Mouse (Mus musculus) heart, postnatal 36 days (tissue): ENCODE measurements around the gene Irak4. TPM values are rescaled to one million over a fixed set of nuclear protein-coding genes. Genes with fewer than 3 reads are reported as not detected.
A peak's percentile ranks its signal among the peaks of the same experiment; 100 is the strongest.

ENCODE experiments used
- DNase-seq, 2 experiments: peaks; one replicate each; pipeline ENCODE4 v3.0.0; 2021 to 2022
- intact Hi-C: fragments of 180-260 bp; cut with DNase I; formaldehyde crosslinking; loops from one replicate; pipeline ENCODE4 v1.15.1; 2025
- total RNA-seq, 2 experiments: library from RNA; stranded (reverse); gene quantifications; 2 replicates each; pipeline ENCODE4 v1.2.3; 2021

Irak4 gene
- total RNA-seq: 1 to 10 TPM; 5.9 to 6.2 TPM

GRCm38 (mm10) chr15:94543409-94544051 is at the start of gene Irak4, which contains the start of gene Pus7l:
Gene Irak4, plus strand, starts transcription at chr15:94543643.
Gene Pus7l, minus strand, starts transcription at chr15:94543547.
- peak; percentile 92 to 95 for DNase-seq
- intact Hi-C loops: loop anchor here (5.0 kb wide), 1 partner anchor 49 kb away; no protein-coding TSS in a partner anchor

GRCm38 (mm10) chr15:94494445-94494844 is 49.0 kb upstream of the Irak4 start:
- DNase-seq: no peak
- intact Hi-C loops: no loop called here

- DNase-seq: no peak
- intact Hi-C loops: no loop called here
These were observed 47.5 kb upstream of the Irak4 start for GRCm38 (mm10) chr15:94495936-94496335.

- no peak for DNase-seq
- intact Hi-C loops: no loop called here
These were observed 44.2 kb upstream of the Irak4 start for GRCm38 (mm10) chr15:94499260-94499659.

- intact Hi-C loops: no loop called here
- peak; percentile 11 to 23 for DNase-seq
These were observed 39.8 kb upstream of the Irak4 start for GRCm38 (mm10) chr15:94503451-94504215.

- DNase-seq: no peak
- intact Hi-C loops: loop anchor here (10.0 kb wide), 1 partner anchor 923 kb away; the partner anchor contains the start of gene Prickle1
These were observed 25.4 kb upstream of the Irak4 start for GRCm38 (mm10) chr15:94517913-94518491.

- intact Hi-C loops: loop anchor here (1.0 kb wide), 1 partner anchor 178 kb away; no protein-coding TSS in a partner anchor
- DNase-seq: peak in 1 of 2 experiments; percentile 18
These were observed 23.1 kb upstream of the Irak4 start for GRCm38 (mm10) chr15:94520205-94520900.

GRCm38 (mm10) chr15:94520959-94521358 is 22.5 kb upstream of the Irak4 start:
- intact Hi-C loops: loop anchor here (1.0 kb wide), 1 partner anchor 179 kb away; no protein-coding TSS in a partner anchor
- no peak for DNase-seq

- DNase-seq: no peak
- intact Hi-C loops: no loop called here
These were observed 20.2 kb upstream of the Irak4 start for GRCm38 (mm10) chr15:94523251-94523650.

GRCm38 (mm10) chr15:94524956-94525355 is 18.5 kb upstream of the Irak4 start:
- DNase-seq: no peak
- intact Hi-C loops: no loop called here

GRCm38 (mm10) chr15:94530519-94530918 is 12.9 kb upstream of the Irak4 start:
- intact Hi-C loops: no loop called here
- DNase-seq: no peak

GRCm38 (mm10) chr15:94532306-94532705 is 11.1 kb upstream of the Irak4 start:
- intact Hi-C loops: no loop called here
- no peak for DNase-seq

- intact Hi-C loops: no loop called here
- no peak for DNase-seq
These were observed 10.5 kb upstream of the Irak4 start for GRCm38 (mm10) chr15:94532956-94533355.

GRCm38 (mm10) chr15:94535521-94535920 is 7.9 kb upstream of the Irak4 start:
- intact Hi-C loops: no loop called here
- no peak for DNase-seq

- DNase-seq: no peak
- intact Hi-C loops: no loop called here
These were observed 4.1 kb upstream of the Irak4 start for GRCm38 (mm10) chr15:94539296-94539695.

- intact Hi-C loops: loop anchor here (5.0 kb wide), 1 partner anchor 50 kb away; no protein-coding TSS in a partner anchor
- DNase-seq: no peak
These were observed 655 bp upstream of the Irak4 start for GRCm38 (mm10) chr15:94542567-94543408.

- intact Hi-C loops: loop anchor here (5.0 kb wide), 1 partner anchor 48 kb away; no protein-coding TSS in a partner anchor
- no peak for DNase-seq
These were observed 701 bp downstream of the Irak4 start for GRCm38 (mm10) chr15:94544052-94544636.

- intact Hi-C loops: loop anchor here (5.0 kb wide), 1 partner anchor 47 kb away; no protein-coding TSS in a partner anchor
- DNase-seq: no peak
These were observed 1.4 kb downstream of the Irak4 start for GRCm38 (mm10) chr15:94544844-94545243.

- DNase-seq: no peak
- intact Hi-C loops: no loop called here
These were observed 10.1 kb downstream of the Irak4 start for GRCm38 (mm10) chr15:94553536-94553935.
